Mouse (Mus musculus): ENCODE results near the gene Utp11.

Utp11 gene

DNA sequence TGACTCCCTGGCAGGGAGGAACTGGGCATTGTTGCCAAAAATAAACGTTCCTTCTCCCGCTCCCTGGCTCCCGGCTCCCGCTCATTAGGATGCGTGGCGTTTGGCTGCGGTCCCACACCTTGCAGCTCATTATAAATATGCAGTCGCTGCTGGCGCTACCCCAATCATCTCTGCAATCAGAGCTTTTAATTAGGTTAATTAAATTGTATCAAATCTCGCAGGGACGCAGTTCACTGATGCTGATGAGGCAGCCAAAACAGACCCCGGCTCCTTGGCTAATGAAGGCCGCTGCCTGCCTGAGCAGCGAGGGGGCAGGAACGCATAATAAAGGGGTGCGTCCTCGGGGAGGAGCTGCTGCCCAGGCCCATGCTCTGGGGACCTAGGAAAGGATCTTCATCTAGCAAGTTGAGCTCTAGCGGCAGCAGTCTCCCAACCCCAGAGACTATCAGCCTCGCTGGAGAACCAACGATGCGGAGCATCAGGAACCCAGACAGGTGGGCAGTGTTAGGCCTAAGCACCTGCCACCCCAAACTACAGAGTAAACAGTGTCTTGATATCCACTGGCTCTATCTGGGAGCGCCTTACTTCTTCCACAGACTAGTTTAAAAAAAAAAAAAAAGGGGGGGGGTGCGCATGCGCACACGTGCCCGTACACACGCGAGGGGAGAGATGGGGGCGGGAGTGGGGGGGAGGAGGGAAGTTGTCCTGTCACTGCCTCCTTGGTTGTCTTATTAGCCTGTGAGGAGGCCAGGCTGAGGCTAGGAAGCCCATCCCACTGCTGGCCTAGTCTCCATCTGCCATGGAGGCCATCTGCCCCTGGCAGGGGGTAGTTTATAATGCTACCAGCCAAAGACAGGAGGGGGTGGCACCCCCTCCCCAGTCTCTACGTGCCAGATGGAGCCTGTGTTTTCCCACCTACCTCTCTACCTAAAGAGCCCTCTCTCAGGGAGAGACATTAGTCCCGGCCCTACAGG is 20.8 kb downstream of the Utp11 start:
- no peak for DNase-seq (ENCODE audit: low read depth)

DNA sequence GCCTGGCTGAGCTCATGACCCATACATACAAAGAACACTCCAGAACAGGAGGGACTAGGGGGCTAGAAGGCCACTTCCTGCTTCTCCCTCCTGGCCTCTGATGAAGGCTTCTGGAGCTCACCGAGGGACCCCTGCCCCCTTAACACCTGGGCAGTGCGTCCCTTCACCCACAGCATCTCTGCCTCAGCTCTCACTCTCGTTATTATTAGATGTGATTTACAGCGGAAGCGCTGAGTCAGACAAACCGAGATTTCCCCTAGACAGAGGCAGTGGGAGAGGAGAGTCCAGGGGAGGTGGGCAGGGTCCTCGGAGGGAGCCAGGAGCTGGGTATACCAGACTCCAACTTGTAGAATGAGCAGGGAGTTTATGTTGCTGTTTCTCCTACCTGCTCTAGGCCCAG is 21.8 kb downstream of the Utp11 start:
- no peak for DNase-seq (ENCODE audit: low read depth)

DNA sequence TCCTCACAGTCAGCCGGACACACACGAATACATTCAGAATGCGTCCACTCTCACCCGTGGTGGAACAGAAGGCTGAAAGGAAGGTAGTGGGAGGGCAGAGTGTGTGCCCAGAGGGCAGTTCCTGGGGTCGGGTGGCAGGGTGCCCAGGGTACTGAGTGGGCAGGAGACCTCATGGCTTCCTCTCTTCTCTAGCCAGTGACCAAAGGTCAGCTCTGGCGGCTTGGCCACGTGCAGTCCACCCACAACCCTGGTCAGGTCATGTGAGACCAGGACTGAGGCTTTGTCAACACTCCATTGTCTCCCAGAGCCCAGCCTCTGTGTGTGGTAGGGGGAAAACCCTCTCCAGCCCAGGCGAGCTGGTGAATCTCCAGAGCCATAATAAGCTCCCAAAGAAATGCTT is 23.2 kb downstream of the Utp11 start:
- DNase-seq (ENCODE audit: low read depth) = no peak

DNA sequence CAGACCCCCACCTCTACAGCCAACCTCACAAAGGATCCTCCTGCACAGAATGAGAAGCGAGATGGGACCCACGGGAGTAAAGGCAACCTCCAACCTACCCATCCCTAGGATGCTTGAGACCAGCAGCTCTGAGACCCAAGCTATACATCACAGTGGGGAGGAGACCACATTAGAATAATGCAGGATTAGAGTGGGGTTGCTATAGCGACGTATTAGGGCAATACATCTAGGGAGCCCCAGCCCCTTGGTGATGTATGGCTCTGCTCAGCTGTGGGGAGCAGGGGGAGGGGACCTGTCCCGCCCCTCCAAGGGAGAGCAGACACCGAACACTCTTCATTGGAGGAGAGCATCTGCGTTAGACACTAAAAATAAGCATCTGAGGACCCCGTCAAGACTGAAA is 25.3 kb downstream of the Utp11 start:
- DNase-seq (ENCODE audit: low read depth) = no peak

DNA sequence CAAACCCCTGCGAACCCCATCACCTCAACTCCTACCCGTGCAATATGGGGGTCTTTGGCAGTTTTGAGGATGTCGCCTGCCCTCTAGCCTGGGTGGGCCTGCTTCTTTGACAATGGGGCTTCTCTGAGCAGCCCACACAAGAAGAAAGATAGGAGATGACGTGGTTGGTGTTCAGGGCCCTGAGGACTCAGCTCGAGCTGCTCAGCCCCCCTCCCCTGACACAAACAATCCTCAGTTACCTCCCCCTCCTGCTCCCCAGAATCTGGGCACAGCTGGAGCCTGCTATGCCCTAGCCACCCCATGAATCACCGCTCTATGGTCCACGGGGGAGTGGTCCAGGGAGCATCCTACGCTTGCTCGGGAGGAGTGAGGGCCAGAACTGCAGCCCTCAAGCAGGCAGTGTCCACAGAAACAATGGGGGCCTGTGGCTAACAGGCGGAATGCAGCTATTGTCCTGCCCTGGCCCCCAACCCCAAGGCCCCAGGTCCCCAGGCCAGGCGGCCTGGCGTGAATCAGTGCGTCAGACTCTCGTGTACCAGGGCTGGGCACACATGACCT is 25.8 kb downstream of the Utp11 start:
- no peak for DNase-seq (ENCODE audit: low read depth)

DNA sequence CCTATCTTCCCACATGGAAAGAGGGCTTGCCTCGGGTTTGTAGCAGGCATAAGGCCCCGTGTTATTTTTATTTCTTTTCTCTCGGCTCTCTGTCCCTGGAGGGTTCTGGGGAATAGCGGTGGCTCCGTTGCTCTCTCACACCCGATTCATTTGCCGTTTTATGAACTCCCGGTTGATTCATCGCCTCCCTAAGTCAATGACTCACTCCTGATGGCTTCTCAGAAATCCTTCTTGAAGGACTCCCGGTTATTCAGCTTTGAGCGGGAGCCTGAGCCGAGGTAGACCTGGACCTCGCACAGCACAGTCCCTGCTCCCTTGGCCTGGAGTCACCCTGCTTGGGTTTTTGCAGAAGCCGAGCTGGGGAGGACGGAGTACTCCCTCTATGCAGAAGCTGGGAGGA is 28.8 kb downstream of the Utp11 start:
- DNase-seq (ENCODE audit: low read depth) = no peak

DNA sequence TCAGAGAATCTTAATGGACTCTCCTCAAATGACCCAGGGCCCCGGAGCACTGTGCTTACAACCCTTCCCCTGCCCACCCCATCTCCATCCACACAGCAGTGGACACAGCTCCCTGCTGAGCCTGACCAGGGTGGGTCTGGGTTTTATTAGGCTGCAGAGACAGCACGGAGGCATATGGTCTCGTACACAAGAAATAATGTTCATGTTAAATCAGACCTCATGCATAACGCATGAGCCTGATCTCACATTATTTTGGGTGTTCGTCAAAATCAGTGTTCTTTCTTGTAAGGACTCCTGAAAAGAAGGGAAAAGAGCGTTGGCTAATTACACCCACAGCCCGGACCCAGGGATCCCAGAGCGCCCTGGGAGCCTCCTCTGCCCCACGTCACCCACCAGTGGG is 29.2 kb downstream of the Utp11 start:
- no peak for DNase-seq (ENCODE audit: low read depth)

DNA sequence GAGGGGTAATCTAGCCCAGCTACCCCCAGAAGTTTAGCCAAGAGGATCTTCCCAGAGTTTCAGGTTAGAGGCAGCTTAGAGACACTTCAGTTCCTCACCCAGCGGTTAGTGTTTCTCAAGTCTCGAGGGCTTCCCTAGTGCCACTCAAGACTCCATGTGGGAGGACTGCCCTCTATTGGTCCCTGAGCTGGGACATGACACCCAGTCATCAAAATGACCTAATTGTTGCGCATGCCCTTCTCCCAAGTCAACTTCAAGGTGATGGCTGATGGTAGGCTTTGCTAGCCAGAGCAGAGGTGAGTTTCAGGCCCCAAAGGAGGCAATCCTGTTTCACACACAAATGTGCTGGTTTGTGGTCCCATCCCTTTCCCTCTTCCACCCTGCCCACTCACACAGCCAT is 30.4 kb downstream of the Utp11 start:
- DNase-seq (ENCODE audit: low read depth) = no peak

DNA sequence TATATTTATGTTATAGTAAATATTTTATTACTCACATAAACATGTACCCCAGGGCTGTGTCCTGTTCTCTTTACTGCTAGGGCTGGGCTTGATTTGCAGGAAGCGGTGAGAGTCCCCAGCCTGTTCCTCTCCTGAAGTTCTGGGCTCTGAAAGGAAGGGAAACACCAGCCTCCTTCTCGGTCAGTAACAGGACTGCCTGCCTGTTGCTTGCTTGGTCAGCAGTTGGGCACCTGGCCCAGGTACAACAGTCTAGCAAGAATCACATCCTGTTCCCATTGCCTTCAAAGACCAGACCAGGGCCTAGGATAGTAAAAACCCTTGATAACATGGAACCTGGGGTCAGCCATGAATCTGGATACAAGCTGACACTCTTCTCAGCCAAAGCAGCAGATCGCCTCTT is 32.8 kb downstream of the Utp11 start:
- no peak for DNase-seq (ENCODE audit: low read depth)

DNA sequence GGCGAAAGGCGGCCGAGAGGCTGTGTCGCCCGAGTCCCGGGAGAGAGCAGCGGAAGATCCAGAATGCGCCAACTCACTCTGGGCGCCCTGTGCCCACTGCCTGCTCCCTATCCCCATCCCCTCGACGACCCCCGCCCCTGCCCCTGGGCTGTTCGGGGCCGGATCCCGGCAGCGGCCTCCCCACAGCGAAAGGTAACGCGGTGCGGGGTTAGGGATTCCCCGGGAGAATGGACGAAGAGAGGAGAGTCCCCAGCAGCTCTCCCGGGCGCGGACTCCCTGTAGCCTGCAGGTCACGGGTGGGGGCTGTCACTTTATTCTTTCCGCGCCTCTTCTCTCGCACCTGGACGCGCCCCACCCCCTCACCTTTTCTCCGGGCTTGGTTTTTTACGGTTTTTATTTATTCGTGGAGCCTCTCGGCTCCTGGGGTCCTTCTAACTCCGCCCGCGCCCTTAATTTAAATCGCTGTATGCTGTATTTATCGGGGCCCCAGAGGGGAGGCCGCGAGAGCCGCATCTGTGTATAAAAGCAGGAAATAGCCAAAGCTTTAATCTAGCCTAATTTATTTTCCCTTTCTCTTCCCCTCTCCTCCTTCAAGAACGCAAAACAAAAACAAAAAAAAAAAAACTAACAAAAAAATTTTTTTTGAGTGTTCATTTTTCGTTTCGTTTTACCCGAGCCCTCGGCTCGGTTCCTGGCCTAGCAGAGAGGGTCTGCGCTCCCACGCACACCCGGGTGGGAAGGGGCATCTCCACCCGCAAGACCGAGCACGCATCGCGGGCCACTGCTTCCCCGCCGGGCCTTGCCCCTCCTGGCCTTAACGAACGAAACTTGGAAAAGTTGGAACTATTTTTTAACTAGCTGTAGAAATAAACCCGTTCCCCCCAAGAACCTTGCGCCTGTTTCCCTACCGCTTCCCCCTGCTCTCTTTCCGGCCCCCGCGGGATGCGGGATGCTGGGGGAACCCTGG is 33.9 kb downstream of the Utp11 start:
- DNase-seq (ENCODE audit: low read depth) = no peak

DNA sequence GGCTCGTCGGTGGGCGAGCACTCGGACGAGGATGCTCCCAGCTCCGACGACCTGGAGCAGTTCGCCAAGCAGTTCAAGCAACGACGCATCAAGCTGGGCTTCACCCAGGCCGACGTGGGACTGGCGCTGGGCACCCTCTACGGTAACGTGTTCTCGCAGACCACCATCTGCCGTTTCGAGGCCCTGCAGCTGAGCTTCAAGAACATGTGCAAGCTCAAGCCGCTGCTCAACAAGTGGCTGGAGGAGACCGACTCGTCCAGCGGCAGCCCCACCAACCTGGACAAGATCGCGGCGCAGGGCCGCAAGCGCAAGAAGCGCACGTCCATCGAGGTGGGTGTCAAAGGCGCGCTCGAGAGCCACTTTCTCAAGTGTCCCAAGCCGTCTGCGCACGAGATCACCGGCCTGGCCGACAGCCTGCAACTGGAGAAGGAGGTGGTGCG is 35.0 kb downstream of the Utp11 start:
- DNase-seq (ENCODE audit: low read depth) = peak; percentile 21

DNA sequence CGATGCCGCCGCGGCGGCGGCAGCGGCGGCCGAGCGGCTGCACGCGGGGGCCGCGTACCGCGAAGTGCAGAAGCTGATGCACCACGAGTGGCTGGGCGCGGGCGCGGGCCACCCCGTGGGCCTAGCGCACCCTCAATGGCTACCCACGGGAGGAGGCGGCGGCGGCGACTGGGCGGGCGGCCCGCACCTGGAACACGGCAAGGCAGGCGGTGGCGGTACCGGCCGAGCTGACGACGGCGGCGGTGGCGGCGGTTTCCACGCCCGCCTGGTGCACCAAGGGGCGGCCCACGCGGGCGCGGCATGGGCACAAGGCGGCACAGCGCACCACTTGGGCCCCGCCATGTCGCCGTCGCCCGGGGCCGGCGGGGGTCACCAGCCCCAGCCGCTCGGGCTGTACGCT is 35.6 kb downstream of the Utp11 start:
- DNase-seq (ENCODE audit: low read depth) = peak; percentile 24

DNA sequence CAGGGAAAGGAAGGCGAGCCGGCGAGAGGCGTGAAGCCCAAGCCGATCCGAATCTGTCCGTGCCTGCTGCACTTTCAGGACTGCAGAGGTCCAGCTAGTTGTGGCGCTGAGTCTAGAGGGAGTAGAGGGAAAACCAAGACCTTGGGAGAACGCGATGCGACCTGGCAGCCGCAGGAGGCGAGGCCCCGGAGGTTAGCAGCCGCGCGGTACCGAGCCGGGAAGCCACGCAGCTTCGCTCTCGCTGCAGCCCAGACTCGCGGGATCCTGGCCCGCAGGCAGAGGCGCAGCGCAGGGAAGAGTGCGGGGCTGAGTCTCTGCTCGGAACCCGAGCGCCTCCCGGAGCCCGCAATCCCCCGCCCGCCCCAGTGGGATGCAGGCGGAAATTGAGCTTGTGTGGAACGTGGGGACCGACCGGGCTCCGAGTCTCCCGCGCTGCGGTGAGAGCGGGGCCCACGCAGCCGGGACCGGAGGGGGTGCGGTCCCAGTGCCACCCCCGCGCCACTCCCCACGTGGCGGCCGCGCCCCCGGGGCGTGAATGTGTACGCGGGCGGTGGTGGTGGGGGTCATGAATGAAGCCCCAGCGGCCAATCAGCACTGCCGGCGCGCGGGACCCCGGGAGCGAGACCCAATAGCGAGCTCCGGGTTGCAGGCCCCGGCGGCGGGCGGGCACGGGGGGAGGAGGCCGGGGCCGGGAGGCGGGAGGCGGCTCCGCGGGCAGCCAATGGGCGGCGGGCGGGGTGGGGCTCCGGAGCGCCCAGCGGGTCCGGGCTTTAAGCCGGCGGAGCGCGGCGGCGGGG is 36.3 kb downstream of the Utp11 start:
- peak; percentile 35 for DNase-seq (ENCODE audit: low read depth)

DNA sequence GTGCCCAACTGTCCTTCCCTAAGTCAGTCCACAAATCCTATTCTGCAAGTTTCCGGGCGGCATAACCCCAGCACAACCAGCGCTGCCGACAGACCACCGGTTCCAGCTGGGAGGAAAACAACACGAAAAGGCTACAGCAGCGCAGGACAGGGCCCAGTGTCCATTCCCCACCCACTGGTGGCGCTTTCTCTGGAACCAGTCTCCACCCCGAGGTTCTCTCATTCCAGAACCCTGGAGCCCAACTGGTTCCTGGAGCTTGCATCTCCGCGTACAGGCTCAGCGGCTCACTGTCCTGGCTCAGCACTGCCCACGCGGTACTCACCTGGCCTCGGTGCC is 36.9 kb downstream of the Utp11 start, which contains the start of gene Pou3f1:
TSS of gene Pou3f1 (plus strand) at position 290 of the 336 bp plus-strand sequence.
- DNase-seq (ENCODE audit: low read depth) = no peak

DNA sequence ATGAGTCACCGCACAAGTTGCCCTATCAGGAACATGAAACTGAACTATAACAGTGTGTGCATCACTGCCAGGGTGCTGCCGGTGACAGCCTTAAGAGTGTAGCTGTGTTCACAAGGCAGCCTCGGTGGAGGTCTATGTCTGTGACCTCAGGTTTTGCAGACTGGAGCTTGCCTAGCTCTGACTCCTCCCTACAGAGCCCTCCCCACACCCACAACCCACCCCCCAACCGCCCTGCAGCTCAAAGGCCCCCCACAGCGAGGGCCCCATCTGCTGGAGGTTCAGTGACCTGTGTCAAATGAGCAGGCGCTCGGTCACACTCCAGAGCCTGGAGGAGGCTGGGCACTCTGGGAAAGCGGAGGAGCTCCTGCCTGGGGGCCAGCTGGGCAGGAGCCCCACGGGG is 40.5 kb downstream of the Utp11 start:
- DNase-seq (ENCODE audit: low read depth) = no peak

DNA sequence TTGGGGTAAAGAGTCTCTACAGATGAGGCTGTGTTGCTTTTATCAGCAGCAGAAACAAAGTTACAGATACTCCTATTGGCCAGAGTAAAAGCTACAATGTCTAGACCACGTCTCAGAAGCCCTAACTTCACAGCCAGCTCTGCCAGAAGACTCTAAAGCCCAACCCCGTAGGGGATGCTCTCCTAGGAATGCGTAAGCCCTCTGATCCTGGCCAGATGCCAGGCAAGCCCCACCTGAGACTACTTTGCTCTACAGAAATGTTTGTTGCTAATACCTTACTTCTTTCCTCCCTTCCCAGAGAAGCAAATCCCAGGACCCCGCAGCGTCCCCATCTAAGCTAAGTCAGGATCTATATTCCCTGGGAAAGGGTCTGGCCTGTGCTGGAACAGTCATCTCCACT is 45.5 kb downstream of the Utp11 start:
- no peak for DNase-seq (ENCODE audit: low read depth)

DNA sequence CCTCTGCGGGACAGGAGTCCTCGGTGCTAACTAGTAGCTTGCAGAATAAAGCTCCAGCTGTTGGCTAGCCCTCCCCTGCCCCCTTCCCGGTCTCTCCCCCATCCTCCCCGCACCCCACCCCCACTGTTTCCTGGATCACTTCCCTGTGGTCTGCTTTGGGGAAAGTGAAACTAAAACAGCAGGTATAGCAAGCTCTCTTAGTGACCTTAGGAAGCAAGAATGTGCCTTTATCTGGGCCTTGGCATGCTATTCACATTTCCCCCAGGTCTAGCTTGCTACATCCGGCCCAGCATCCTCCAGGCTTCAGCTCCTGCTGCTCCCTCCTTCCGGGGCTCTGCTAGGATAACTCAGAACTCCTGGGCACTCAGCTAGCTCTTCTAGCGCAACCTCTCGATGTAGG is 46.8 kb downstream of the Utp11 start:
- no peak for DNase-seq (ENCODE audit: low read depth)

DNA sequence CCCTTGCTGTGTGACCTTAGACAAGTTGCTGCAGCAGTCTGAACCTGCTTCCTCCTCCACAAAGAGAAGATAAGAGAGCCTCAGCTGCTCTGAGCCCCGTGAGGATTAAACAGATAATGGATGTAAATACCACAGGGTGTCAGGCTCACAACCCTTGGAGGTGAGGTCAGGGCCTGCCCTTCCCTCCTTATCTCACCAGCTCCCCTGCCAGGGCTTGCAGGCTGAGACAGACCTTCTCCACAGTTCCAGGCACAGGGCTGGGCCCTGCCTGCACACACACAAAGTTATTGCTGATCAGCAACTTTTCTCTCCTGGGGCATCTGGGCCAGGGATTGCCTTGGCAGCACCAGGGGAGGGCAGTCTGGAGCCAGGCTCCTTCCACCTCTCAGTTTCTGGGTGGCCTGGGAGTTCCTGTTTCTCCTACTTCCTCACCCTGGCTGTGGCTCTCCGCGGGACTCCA is 48.4 kb downstream of the Utp11 start:
- no peak for DNase-seq (ENCODE audit: low read depth)

DNA sequence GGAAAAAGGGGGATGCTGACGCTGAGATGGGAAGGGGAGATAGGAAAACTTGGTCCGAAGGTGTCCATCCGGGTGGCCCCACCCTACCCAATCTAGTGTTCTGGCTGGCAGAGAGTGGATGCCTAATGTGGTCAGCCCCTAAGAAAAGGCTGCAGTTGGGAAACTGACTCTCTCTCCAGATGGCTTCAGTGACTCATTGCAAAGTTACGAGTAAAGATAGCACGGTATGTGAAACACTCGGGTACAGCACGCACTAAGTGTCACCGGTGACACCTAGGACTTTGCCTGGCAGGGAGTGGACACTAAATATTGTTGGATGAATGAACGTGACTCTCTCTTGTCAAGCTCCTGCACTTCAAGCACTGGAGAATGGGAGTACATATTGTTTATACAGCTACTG is 49.5 kb downstream of the Utp11 start:
- DNase-seq (ENCODE audit: low read depth) = no peak

DNA sequence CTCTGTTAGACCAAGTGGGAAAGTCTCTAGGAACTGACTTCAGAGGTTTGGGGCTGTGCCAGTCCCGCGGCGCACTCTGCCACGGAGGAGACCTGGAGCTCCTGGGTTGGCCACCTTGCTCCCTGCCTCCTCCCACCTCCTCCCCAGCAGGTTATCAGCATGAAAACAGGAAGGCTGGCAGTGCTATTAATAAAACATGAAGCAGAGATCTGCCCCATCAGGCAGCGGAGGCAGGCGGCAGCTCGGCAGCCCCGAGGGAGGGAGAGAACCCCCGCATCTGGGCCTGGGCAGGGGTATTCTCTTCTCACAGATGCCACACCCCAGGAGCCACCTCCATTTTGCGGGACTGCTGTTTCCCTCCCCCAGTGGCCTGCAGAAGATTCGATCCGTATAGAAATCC is 53.7 kb downstream of the Utp11 start:
- no peak for DNase-seq (ENCODE audit: low read depth)

DNA sequence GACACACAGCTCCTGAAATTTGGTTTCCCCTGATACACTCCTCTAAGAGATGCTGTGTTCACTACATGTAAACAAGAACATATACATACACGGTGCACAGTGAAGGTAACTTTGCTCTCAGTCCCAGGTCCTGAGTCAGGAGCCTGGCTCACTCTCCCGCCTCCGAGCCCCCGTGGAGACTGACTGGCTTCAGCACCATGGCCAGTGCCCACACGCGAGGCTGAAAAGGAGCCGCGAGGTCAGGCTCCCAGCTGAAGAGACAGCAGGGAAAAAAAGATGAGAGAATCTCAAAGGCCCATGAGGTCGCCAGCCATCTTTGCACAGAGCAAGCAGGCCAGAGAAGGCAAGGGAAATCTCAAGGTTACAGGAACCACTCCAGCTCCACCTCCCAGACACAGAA is 60.1 kb downstream of the Utp11 start:
- DNase-seq (ENCODE audit: low read depth) = no peak

DNA sequence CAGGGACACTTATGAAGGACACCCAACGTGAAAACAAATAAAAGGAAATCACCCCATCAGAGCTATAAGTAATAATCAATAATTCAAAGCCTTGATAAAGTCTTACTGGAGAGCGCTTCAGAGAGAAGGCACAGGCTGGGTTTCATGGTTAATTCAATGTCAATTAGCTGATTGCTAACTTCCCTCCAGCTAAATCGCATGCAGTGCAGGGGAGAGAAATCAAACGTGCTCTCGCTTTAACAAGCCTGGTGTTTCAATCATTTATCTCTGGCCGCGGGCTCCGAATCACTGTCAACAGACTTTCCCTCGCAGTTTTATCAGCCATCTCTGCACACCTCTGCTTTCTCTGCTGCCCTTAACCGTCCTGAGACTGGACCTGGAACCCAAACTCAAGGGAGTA is 60.5 kb downstream of the Utp11 start:
- DNase-seq (ENCODE audit: low read depth) = no peak

All from naive thymus-derived CD4-positive, alpha-beta T cell, adult 2 months (primary cell).